Mouse (Mus musculus) embryonic stem cell, embryonic (primary cell): ENCODE data around the gene Bad.

Source experiments
- CTCF ChIA-PET, 4 experiments: fragments of 300-600 bp in 2 of 4; fragments of 350-600 bp in 2 of 4; sonication (Branson Sonifier 250); formaldehyde crosslinking; loops; one replicate each; lab custom pipeline; 2022; ENCODE audit warnings: inconsistent platforms in 2 of 4; lab: Charles Lee
- POLR2A ChIA-PET, 4 experiments: fragments of 300-600 bp in 2 of 4; fragments of 350-600 bp in 2 of 4; sonication (Branson Sonifier 250); formaldehyde crosslinking; loops; one replicate each; lab custom pipeline; 2022; ENCODE audit warnings: antibody characterized with exemption in 4 of 4, inconsistent platforms in 1 of 4; lab: Charles Lee

The Bad gene

GRCm38 (mm10) chr19:6974211-6975205, 32.8 kb downstream of the Bad start, which contains the start of gene Ppp1r14b:
Gene Ppp1r14b, plus strand, starts transcription at chr19:6974968.
- ChIA-PET CTCF (interaction anchor here in 3 of 4 experiments (0.5 to 1.3 kb wide), 14 partner anchors 12 to 1051 kb away, joined by 3 to 5 read pairs (median 3); no protein-coding TSS in a partner anchor), POLR2A (interaction anchor here (0.5 to 8.9 kb wide), 46 partner anchors 8 to 1969 kb away, joined by 3 to 99 read pairs (median 5); partner anchors contain the start of genes Nudt22 (in 3 of the 4), Trpt1 (in 3 of the 4), Bad (in 2 of the 4) and Stip1 (in 2 of the 4))

- POLR2A ChIA-PET = interaction anchor here (0.6 to 8.9 kb wide), 44 partner anchors 9 to 613 kb away, joined by 3 to 99 read pairs (median 4); partner anchors contain the start of genes Nudt22 (in 3 of the 4), Trpt1 (in 3 of the 4), Bad (in 2 of the 4) and Stip1 (in 2 of the 4)
- CTCF ChIA-PET = interaction anchor here (0.5 to 1.1 kb wide), 10 partner anchors 9 to 207 kb away, joined by 3 to 9 read pairs (median 3); partner anchors contain the start of genes Dnajc4 (in 1 of the 4), Nudt22 (in 1 of the 4) and Trpt1 (in 1 of the 4)
These were observed 34.2 kb downstream of the Bad start, which contains the start of gene Plcb3 for GRCm38 (mm10) chr19:6975537-6976521. Gene Plcb3, minus strand, starts transcription at chr19:6976470.

- POLR2A ChIA-PET = interaction anchor here in 3 of 4 experiments (0.6 to 8.9 kb wide), 28 partner anchors 8 to 288 kb away, joined by 3 to 99 read pairs (median 12); partner anchors contain the start of genes Bad (in 3 of the 3), Dnajc4 (in 2 of the 3), Gpr137 (in 2 of the 3) and Nudt22 (in 2 of the 3)
- CTCF ChIA-PET = interaction anchor here (0.5 to 2.9 kb wide), 18 partner anchors 8 to 1916 kb away, joined by 3 to 89 read pairs (median 9); partner anchors contain the start of genes Nudt22 (in 2 of the 4), Trpt1 (in 2 of the 4), Catsperz (in 1 of the 4) and Dnajc4 (in 1 of the 4)
These were observed 36.3 kb downstream of the Bad start for GRCm38 (mm10) chr19:6977759-6978638.

GRCm38 (mm10) chr19:6978639-6978974, 36.9 kb downstream of the Bad start:
- ChIA-PET CTCF (interaction anchor here (0.5 to 2.9 kb wide), 22 partner anchors 8 to 1915 kb away, joined by 3 to 89 read pairs (median 9); partner anchors contain the start of genes Dnajc4 (in 3 of the 4), Nudt22 (in 2 of the 4), Trpt1 (in 2 of the 4) and Catsperz (in 1 of the 4)), POLR2A (interaction anchor here in 3 of 4 experiments (0.7 to 8.9 kb wide), 25 partner anchors 8 to 287 kb away, joined by 3 to 99 read pairs (median 10); partner anchors contain the start of genes Bad (in 3 of the 3), Dnajc4 (in 2 of the 3), Gpr137 (in 2 of the 3) and Nudt22 (in 2 of the 3))

- CTCF ChIA-PET = interaction anchor here (0.5 to 2.9 kb wide), 67 partner anchors 8 to 672 kb away, joined by 3 to 89 read pairs (median 4); partner anchors contain the start of genes Bad (in 3 of the 4), Dnajc4 (in 3 of the 4), Esrra (in 2 of the 4) and Gpr137 (in 2 of the 4)
- POLR2A ChIA-PET = interaction anchor here in 3 of 4 experiments (0.6 to 8.9 kb wide), 73 partner anchors 8 to 1744 kb away, joined by 3 to 99 read pairs (median 4); partner anchors contain the start of genes Bad (in 3 of the 3), Dnajc4 (in 3 of the 3), Nudt22 (in 3 of the 3) and Trpt1 (in 3 of the 3)
These were observed 37.4 kb downstream of the Bad start for GRCm38 (mm10) chr19:6979001-6979479.

GRCm38 (mm10) chr19:6979486-6980380, 38.1 kb downstream of the Bad start:
- POLR2A ChIA-PET = interaction anchor here (0.5 to 8.9 kb wide), 95 partner anchors 8 to 1743 kb away, joined by 3 to 99 read pairs (median 4); partner anchors contain the start of genes Bad (in 3 of the 4), Dnajc4 (in 3 of the 4), Gpr137 (in 3 of the 4) and Nudt22 (in 3 of the 4)

GRCm38 (mm10) chr19:6980381-6981093, 38.9 kb downstream of the Bad start, which contains the start of gene Fkbp2:
Gene Fkbp2, minus strand, starts transcription at chr19:6980501.
- CTCF ChIA-PET = interaction anchor here in 3 of 4 experiments (0.7 to 2.9 kb wide), 33 partner anchors 7 to 552 kb away, joined by 3 to 89 read pairs (median 6); partner anchors contain the start of genes Bad (in 2 of the 3), Dnajc4 (in 2 of the 3), Nudt22 (in 2 of the 3) and Trpt1 (in 2 of the 3)
- POLR2A ChIA-PET = interaction anchor here in 3 of 4 experiments (0.5 to 8.9 kb wide), 57 partner anchors 9 to 1743 kb away, joined by 3 to 99 read pairs (median 4); partner anchors contain the start of genes Bad (in 3 of the 3), Gpr137 (in 3 of the 3), Nudt22 (in 3 of the 3) and Trpt1 (in 3 of the 3)

More at GRCm38 (mm10) chr19:6979486-6980380, 38.1 kb downstream of the Bad start:
- CTCF ChIA-PET = interaction anchor here (0.6 to 2.9 kb wide), 90 partner anchors 8 to 673 kb away, joined by 3 to 89 read pairs (median 4); partner anchors contain the start of genes Bad (in 3 of the 4), Dnajc4 (in 3 of the 4), Esrra (in 2 of the 4) and Gpr137 (in 2 of the 4)

- POLR2A ChIA-PET = interaction anchor here in 3 of 4 experiments (0.7 to 8.9 kb wide), 15 partner anchors 8 to 1873 kb away, joined by 3 to 99 read pairs (median 14); partner anchors contain the start of genes Nudt22 (in 3 of the 3), Trpt1 (in 3 of the 3), Dnajc4 (in 2 of the 3) and Stip1 (in 1 of the 3)
- CTCF ChIA-PET = interaction anchor here in 1 of 4 experiments (0.8 kb wide), 1 partner anchor 529 kb away, joined by 3 read pairs; no protein-coding TSS in a partner anchor
These were observed 39.8 kb downstream of the Bad start for GRCm38 (mm10) chr19:6981465-6981864.

GRCm38 (mm10) chr19:6983621-6984020, 42.0 kb downstream of the Bad start:
- CTCF ChIA-PET = no interaction called here
- POLR2A ChIA-PET = interaction anchor here in 3 of 4 experiments (0.6 to 8.9 kb wide), 8 partner anchors 8 to 187 kb away, joined by 3 to 99 read pairs (median 4); partner anchors contain the start of genes Nudt22 (in 2 of the 3), Trpt1 (in 2 of the 3) and Plcb3 (in 1 of the 3)

- POLR2A ChIA-PET = interaction anchor here in 3 of 4 experiments (0.6 to 5.2 kb wide), 23 partner anchors 9 to 222 kb away, joined by 3 to 34 read pairs (median 4); partner anchors contain the start of genes Nudt22 (in 3 of the 3), Trpt1 (in 3 of the 3), Plcb3 (in 2 of the 3) and Esrra (in 1 of the 3)
- CTCF ChIA-PET = interaction anchor here in 2 of 4 experiments (0.6 to 1.2 kb wide), 2 partner anchors 10 to 34 kb away, joined by 3 read pairs; no protein-coding TSS in a partner anchor
These were observed 43.6 kb downstream of the Bad start for GRCm38 (mm10) chr19:6985300-6985699.

GRCm38 (mm10) chr19:6985951-6986708, 44.5 kb downstream of the Bad start:
- CTCF ChIA-PET = interaction anchor here in 2 of 4 experiments (0.6 to 1.9 kb wide), 2 partner anchors 16 to 341 kb away, joined by 3 to 5 read pairs; no protein-coding TSS in a partner anchor
- POLR2A ChIA-PET = interaction anchor here in 3 of 4 experiments (0.6 to 5.2 kb wide), 18 partner anchors 7 to 62 kb away, joined by 3 to 34 read pairs (median 6); partner anchors contain the start of genes Nudt22 (in 3 of the 3), Trpt1 (in 3 of the 3), Plcb3 (in 2 of the 3) and Stip1 (in 2 of the 3)
